Mouse (Mus musculus) embryonic fibroblast, embryonic 13.5 days (primary cell): ENCODE results near the gene Dynll2. TPM values are rescaled to one million over a fixed set of nuclear protein-coding genes. Genes with fewer than 3 reads are reported as not detected.
A peak's percentile ranks its signal among the peaks of the same experiment; 100 is the strongest.

ENCODE experiments used
- H3K27ac ChIP-seq: 2 replicates; pipeline ENCODE4 v1.5.1; 2012; ENCODE audit warnings: low read length, control low read depth, inconsistent platforms; ENCODE audit not compliant: insufficient read depth
- H3K4me1 ChIP-seq: 2 replicates; pipeline ENCODE4 v1.6.1; 2011; ENCODE audit warnings: low read length; ENCODE audit not compliant: control insufficient read depth, insufficient read depth
- H3K4me3 ChIP-seq: 2 replicates; pipeline ENCODE4 v1.5.1; 2011; ENCODE audit warnings: mild to moderate bottlenecking, control low read depth, low read length; ENCODE audit not compliant: insufficient read depth
- CTCF ChIP-seq: IDR thresholded peaks from 2 replicates; pipeline ENCODE4 v1.5.1; 2011; ENCODE audit warnings: mild to moderate bottlenecking, control low read depth, low read length, moderate library complexity, borderline replicate concordance; ENCODE audit not compliant: insufficient read depth
- POLR2A ChIP-seq: IDR thresholded peaks from 2 replicates; pipeline ENCODE4 v1.6.1; 2011; ENCODE audit warnings: low read depth, mild to moderate bottlenecking, control low read depth, low read length, moderate library complexity
- polyA plus RNA-seq: library from polyadenylated mRNA; stranded (reverse); fragments of >200 nt; gene quantifications from 2 replicates; pipeline ENCODE4 v1.2.4, GENCODE M21; 2011; ENCODE audit warnings: low read depth; ENCODE audit not compliant: missing spikeins, insufficient read length

Dynll2 gene
- polyA plus RNA-seq, 1 experiment = 113 TPM

- Histone ChIP-seq H3K27ac (no peak overlapping the region), H3K4me1 (0 out of 2 replicates have a peak, but pooled peaks cover 2% of the 10 kb centered on the region), H3K4me3 (no peak overlapping the region)
- TF ChIP-seq POLR2A (no peak), CTCF (no peak)
Measured at GRCm38 (mm10) chr11:87972829-87973228, 14.5 kb downstream of the Dynll2 start.

GRCm38 (mm10) chr11:87968356-87969122 lies 18.8 kb downstream of the Dynll2 start:
- no peak overlapping the region for H3K27ac ChIP-seq
- TF ChIP-seq POLR2A (no peak), CTCF (no peak)
- H3K4me3 ChIP-seq = no peak overlapping the region
- H3K4me1 ChIP-seq = no peaks in the 10 kb centered on the region

- TF ChIP-seq CTCF (peak; percentile 80), POLR2A (no peak)
- H3K27ac ChIP-seq = no peak overlapping the region
- H3K4me3 ChIP-seq = peak overlapping the region; percentile 31; the same call in 1 of the 2 replicates
- H3K4me1 ChIP-seq = no peaks in the 10 kb centered on the region
Measured at GRCm38 (mm10) chr11:87967692-87968289, 19.5 kb downstream of the Dynll2 start.

- Histone ChIP-seq H3K4me1 (no peaks in the 10 kb centered on the region), H3K27ac (no peak overlapping the region), H3K4me3 (no peak overlapping the region)
- TF ChIP-seq POLR2A = no peak
- TF ChIP-seq CTCF = no peak
Measured at GRCm38 (mm10) chr11:87966214-87966613, 21.1 kb downstream of the Dynll2 start.

GRCm38 (mm10) chr11:87965293-87965692 lies 22.0 kb downstream of the Dynll2 start:
- H3K27ac ChIP-seq = no peak overlapping the region
- TF ChIP-seq CTCF = no peak
- no peak for TF ChIP-seq POLR2A
- H3K4me3 ChIP-seq = no peak overlapping the region
- no peaks in the 10 kb centered on the region for H3K4me1 ChIP-seq

- no peak for TF ChIP-seq POLR2A
- TF ChIP-seq CTCF = no peak
- Histone ChIP-seq H3K4me3 (no peak overlapping the region), H3K27ac (no peak overlapping the region), H3K4me1 (no peaks in the 10 kb centered on the region)
Measured at GRCm38 (mm10) chr11:87957066-87957465, 30.3 kb downstream of the Dynll2 start.

- Histone ChIP-seq H3K4me1 (no peaks in the 10 kb centered on the region), H3K27ac (no peak overlapping the region), H3K4me3 (no peak overlapping the region)
- TF ChIP-seq CTCF = no peak
- no peak for TF ChIP-seq POLR2A
Measured at GRCm38 (mm10) chr11:87955144-87955543, 32.2 kb downstream of the Dynll2 start.

GRCm38 (mm10) chr11:87949990-87950389 lies 37.3 kb downstream of the Dynll2 start:
- Histone ChIP-seq H3K27ac (no peak overlapping the region), H3K4me3 (no peak overlapping the region), H3K4me1 (no peaks in the 10 kb centered on the region)
- TF ChIP-seq CTCF (peak; percentile 82; the same call in 1 of the 2 replicates), POLR2A (no peak)

GRCm38 (mm10) chr11:87935467-87935866 lies 51.9 kb downstream of the Dynll2 start:
- H3K27ac ChIP-seq = no peak overlapping the region
- H3K4me3 ChIP-seq = no peak overlapping the region
- TF ChIP-seq POLR2A (no peak), CTCF (no peak)

GRCm38 (mm10) chr11:87933731-87934130 lies 53.6 kb downstream of the Dynll2 start:
- Histone ChIP-seq H3K4me3 (no peak overlapping the region), H3K4me1 (no peaks in the 10 kb centered on the region), H3K27ac (no peak overlapping the region)
- TF ChIP-seq CTCF = no peak
- TF ChIP-seq POLR2A = no peak

More at GRCm38 (mm10) chr11:87935467-87935866, 51.9 kb downstream of the Dynll2 start:
- H3K4me1 ChIP-seq = no peaks in the 10 kb centered on the region
